Mouse (Mus musculus): ENCODE results near the gene Osbpl9.
A peak's percentile ranks its signal among the peaks of the same experiment; 100 is the strongest.

Osbpl9 gene

DNA sequence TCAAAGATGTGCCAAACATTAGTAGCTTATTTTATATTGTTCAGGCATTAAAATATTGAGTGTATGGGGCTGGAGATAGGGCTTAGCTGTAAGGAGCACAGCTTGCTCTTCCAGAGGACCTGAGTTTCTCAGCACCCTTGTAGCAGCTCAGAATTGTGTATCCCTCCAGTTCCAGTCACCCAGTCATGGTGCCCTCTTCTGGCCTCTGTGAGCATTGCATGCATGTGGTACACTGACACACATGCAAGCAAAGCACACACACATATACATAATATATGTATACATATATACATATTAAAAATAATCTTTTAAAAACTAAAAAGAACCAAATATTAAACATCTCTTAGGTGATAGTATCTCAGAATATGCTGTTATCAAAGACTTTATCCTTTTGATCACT is 165.7 kb downstream of the Osbpl9 start:
- DNase-seq (ENCODE audit: low spot score): peak; percentile 65

DNA sequence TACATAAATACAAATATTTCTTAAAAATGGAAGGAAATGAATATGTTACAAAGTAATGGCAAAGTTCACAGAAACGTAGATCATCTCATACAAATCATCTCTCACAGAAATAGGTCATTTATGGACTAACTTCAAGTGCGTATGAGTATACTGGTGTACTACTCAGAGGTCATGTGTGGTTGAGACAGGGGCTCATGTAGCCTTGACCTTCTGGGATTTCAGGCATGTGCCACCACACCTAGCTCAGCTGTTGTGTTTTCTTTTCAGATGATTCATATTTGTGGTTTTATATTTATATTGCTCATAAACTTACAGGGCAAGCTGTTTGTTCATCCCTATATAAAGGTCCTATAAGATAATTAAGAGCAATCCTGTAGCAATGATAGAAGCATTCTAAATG is 171.8 kb downstream of the Osbpl9 start:
- no peak for DNase-seq (ENCODE audit: low spot score)

DNA sequence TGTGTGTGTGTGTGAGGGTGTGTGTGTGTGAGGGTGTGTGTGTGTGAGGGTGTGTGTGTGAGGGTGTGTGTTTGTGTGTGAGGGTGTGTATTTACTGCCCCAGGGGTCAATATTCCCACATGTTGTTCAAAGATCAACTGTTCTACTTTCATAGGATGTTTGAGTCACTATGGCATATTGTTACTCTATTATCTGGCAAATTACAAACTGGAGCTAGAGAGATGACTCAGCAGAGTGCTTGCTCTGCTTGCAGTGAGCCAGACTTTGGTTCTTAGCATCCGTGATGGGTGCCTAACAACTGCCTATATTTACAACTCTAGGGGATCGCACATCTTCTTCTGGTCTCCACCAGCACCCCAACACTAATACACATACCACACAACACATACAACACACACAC is 172.2 kb downstream of the Osbpl9 start:
- no peak for DNase-seq (ENCODE audit: low spot score)

DNA sequence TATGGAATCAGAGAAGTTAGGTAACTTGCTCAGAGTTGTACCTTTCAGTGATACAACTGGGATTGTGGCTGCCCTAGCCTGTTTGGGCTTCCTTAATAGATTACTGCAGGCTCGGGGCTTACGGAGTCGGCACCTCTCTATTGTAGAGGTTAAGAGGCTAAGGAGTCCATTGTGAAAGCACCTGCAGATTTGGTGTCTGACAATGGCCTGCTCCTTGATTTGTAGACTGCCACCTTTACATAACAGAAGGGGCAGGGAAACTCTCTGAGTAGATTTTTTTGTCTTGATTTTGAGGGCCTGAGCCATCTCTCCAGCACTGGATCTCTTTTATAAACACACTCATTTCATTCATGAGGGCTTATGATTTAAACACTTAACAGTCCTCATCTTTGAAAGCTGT is 175.5 kb downstream of the Osbpl9 start:
- no peak for DNase-seq (ENCODE audit: low spot score)

DNA sequence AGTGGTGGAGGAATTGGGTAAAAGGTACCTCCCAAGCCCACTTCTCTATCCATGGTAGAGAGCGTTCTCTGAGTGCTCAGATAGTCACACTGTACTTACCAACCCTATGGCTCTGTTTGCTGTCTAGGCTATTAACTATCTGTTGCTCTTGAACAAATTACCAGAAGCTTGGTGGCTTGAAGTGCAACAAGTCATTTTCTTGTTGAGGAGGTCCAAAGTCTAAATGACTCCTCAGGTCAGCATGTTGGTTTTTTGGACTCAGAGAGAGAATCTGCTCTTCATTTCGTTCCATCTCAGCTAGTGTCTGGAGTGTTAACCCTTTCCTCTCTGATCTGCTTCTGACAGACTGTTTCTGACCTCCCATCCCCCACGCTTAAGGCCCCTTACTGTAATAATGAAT is 177.0 kb downstream of the Osbpl9 start:
- DNase-seq (ENCODE audit: low spot score): no peak

DNA sequence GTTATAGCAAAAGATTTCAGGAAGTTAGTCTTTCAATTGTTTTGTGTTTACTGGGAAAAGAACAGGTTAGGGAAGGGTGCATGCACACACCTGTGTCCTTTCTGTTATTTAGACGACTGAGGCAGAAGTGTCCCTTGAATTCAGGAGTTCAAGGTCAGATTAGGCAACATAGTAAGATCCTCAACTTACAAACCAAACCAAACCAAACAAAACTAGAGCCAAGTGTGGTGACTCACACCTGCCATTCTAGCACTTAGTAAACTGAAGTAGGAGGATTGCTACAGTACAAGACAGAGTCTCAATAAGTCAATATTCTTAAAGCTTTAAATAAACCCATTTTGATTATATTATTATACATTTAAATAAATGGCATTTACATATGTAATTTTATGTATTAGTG is 180.1 kb downstream of the Osbpl9 start:
- no peak for DNase-seq (ENCODE audit: low spot score)

DNA sequence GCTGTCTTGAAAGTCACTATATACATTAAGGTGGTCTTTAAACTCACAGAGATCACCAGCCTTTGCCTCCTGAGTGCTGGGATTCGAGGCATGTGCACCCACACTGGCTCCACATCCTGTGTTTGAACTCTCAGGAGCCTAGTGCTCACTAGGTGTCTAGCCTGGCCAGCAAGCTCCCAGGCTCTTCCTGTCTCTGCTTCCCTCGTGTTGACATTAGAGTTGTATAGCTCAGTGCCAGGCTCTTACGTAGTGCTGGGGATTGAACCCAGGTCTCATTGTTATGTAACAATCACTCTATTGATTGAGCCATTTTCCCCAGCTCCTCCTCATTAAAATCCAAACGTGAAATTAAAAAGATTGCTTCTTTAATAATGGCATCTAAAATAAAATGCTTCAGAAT is 182.8 kb downstream of the Osbpl9 start:
- no peak for DNase-seq (ENCODE audit: low spot score)

DNA sequence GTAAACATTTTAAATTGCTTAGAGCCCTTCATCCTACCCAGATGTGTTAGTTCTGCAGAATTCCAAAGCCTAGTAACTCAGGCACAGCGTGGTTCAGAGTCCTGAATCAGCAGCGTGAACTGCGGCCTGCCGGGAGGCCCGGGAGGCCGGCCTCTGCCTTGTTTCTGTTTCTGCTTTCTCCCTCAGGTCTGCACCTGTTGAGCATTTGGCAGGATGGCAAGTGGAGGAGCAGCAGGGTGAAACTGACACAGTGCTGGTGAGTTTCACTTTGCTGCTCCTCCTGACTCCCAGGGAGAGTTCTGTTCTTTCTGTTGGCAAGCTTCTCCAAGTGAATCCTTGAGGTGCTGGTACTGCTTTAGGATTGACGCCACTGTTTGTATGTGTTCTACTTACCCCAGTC is 184.6 kb downstream of the Osbpl9 start:
- DNase-seq (ENCODE audit: low spot score): peak; percentile 23

DNA sequence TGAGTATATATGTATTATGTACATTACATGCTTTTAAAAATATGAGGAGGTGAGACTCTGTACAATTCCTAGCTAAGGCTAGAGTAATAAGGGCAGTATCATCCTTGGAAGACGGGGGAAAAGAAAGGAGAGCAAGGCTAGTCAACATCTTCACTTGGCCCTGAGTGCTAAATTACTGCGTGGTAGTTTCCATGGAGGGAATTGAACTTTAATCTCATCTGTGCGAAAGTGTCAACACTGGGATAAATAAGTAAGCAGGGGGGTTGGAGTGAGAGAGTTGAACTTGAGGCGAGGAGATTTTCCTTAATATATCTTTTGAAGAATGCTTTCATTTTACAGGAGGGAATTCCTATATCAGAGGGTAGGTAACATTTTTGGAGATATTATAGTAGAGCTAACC is 188.0 kb downstream of the Osbpl9 start:
- DNase-seq (ENCODE audit: low spot score): no peak

Data from urinary bladder, postnatal 14 days (tissue).